Mouse (Mus musculus) heart, embryonic 14.5 days (tissue): ENCODE measurements around the gene Gk2. TPM values are rescaled to one million over a fixed set of nuclear protein-coding genes. Genes with fewer than 3 reads are reported as not detected.

Source experiments
- ATAC-seq: fragments of 200-750 bp; cut with Nextera tagmentation; 2 replicates; pipeline ENCODE4 v1.8.0; 2017; ENCODE audit warnings: low read depth, moderate TSS enrichment; ENCODE audit not compliant: insufficient number of reproducible peaks, insufficient read depth, low FRiP score
- H3K27ac ChIP-seq, 2 experiments: fragments of 200-500 bp in 1 of 2; fragments of 300-500 bp in 1 of 2; sonication (generic) in 1 of 2; replicated peaks in 1 of 2; 2 replicates each; pipeline ENCODE4 v1.5.1; 2012 to 2014; ENCODE audit warnings: low read depth in 2 of 2, low read length in 2 of 2, control low read depth in 1 of 2, mild to moderate bottlenecking in 1 of 2, mixed read lengths in 1 of 2; ENCODE audit not compliant: control insufficient read depth in 1 of 2, insufficient read depth in 1 of 2
- H3K27me3 ChIP-seq: fragments of 300-500 bp; sonication (generic); 2 replicates; pipeline ENCODE4 v1.6.1; 2014; ENCODE audit warnings: mild to moderate bottlenecking, low read length, control low read depth; ENCODE audit not compliant: control insufficient read depth, insufficient read depth
- H3K36me3 ChIP-seq: fragments of 300-500 bp; sonication (generic); 2 replicates; pipeline ENCODE4 v1.6.1; 2014; ENCODE audit warnings: mild to moderate bottlenecking, control low read depth, low read length, mixed read lengths; ENCODE audit not compliant: control insufficient read depth, insufficient read depth
- H3K4me1 ChIP-seq, 2 experiments: fragments of 200-500 bp in 1 of 2; fragments of 300-500 bp in 1 of 2; sonication (generic) in 1 of 2; 2 replicates each; pipeline ENCODE4 v1.6.1; 2012 to 2014; ENCODE audit warnings: low read length in 2 of 2, control low read depth in 1 of 2, mixed read lengths in 1 of 2; ENCODE audit not compliant: control insufficient read depth in 2 of 2, insufficient read depth in 2 of 2
- H3K4me2 ChIP-seq: fragments of 300-500 bp; sonication (generic); 2 replicates; pipeline ENCODE4 v1.6.1; 2014; ENCODE audit warnings: mild to moderate bottlenecking, low read length
- H3K4me3 ChIP-seq, 2 experiments: fragments of 200-500 bp in 1 of 2; fragments of 300-500 bp in 1 of 2; sonication (generic) in 1 of 2; 2 replicates each; pipeline ENCODE4 v1.5.1; 2012 to 2014; ENCODE audit warnings: low read length in 2 of 2, mild to moderate bottlenecking in 2 of 2, control low read depth in 1 of 2, low read depth in 1 of 2, moderate library complexity in 1 of 2; ENCODE audit not compliant: control insufficient read depth in 1 of 2, insufficient read depth in 1 of 2
- H3K9ac ChIP-seq: fragments of 300-500 bp; sonication (generic); 2 replicates; pipeline ENCODE4 v1.6.1; 2014; ENCODE audit warnings: mild to moderate bottlenecking, low read length
- H3K9me3 ChIP-seq: fragments of 300-500 bp; sonication (generic); 2 replicates; pipeline ENCODE4 v1.6.1; 2016; ENCODE audit warnings: low read length, control low read depth; ENCODE audit not compliant: control insufficient read depth
- WGBS: fragments of 180-500 bp; shearing (Covaris S2); extraction: QIAGEN DNeasy Blood & Tissue Kit; methylation state at CpG from one replicate; pipeline ENCODE4 v1.1.7; 2014; 5-methylcytosine and 5-hydroxymethylcytosine counted together
- polyA plus RNA-seq: library from polyadenylated mRNA; unstranded; fragments of >200 nt; fragmentation: Nextera tagmentation; extraction: Ambion mirVana; gene quantifications from 2 replicates; pipeline ENCODE4 v1.2.1, GENCODE M21; 2014

Gene Gk2
- polyA plus RNA-seq, 1 experiment from 2014 or later = not detected

DNA sequence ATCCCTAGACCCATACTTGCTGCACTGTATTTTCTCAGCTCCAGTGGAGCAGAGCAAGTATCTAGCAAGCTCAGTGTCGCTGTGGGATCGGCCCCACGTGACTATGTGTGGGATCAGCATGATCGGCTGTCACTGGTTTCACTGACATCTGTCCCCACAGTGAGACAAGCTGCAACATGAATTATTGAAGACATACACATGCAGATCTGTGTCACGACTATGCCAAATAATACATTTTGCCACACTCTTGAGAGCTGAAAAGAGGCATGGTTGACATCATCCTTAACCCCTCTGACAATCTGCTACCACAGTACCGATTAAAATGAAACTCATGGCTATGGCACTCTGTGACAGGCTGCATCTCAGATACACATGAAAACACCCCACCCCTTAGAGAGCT is 41.0 kb downstream of the Gk2 start:
- no peak overlapping the region for H3K9ac ChIP-seq
- H3K4me2 ChIP-seq = no peak overlapping the region
- no peaks in the 10 kb centered on the region for H3K27me3 ChIP-seq
- ATAC-seq = no peak
- no peak overlapping the region for H3K27ac ChIP-seq
- no peaks in the 10 kb centered on the region for H3K9me3 ChIP-seq
- H3K4me1 ChIP-seq = no peaks in the 10 kb centered on the region
- 73% methylated on average over 6 of the region's 6 CpGs for WGBS
- no peak overlapping the region for H3K4me3 ChIP-seq
- no peaks in the 10 kb centered on the region for H3K36me3 ChIP-seq

GRCm38 (mm10) chr5:97413716-97414115 is 43.1 kb downstream of the Gk2 start:
- no peak overlapping the region for H3K27ac ChIP-seq
- H3K4me2 ChIP-seq = no peak overlapping the region
- H3K4me1 ChIP-seq = no peaks in the 10 kb centered on the region
- no peak overlapping the region for H3K4me3 ChIP-seq
- WGBS = 86% methylated on average over 3 of the region's 3 CpGs
- no peak for ATAC-seq
- no peak overlapping the region for H3K9ac ChIP-seq
- H3K9me3 ChIP-seq = no peaks in the 10 kb centered on the region
- H3K36me3 ChIP-seq = no peaks in the 10 kb centered on the region
- H3K27me3 ChIP-seq = no peaks in the 10 kb centered on the region

DNA sequence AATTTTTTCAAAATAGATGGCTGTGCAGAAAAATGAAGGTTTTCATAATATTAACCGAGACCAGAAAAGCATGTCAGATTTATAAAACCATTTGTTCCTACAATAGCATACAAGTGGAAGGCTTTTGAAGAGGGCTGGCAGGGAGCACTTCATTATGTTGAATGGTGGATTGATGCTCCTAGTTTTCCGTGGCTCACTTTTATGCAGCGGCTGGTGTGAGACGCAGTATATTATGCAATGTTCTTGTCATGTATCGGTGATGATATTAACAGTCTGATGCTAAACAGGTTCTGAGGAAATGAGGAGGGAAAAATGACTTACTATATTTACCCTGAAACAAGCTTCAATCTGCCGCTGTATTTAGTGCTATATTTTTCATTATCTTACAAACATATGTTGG is 46.6 kb downstream of the Gk2 start:
- no peak overlapping the region for H3K27ac ChIP-seq
- no peaks in the 10 kb centered on the region for H3K4me1 ChIP-seq
- H3K9me3 ChIP-seq = 0 out of 2 replicates have a peak, but pooled peaks cover 3% of the 10 kb centered on the region
- H3K4me3 ChIP-seq = no peak overlapping the region
- H3K4me2 ChIP-seq = no peak overlapping the region
- H3K9ac ChIP-seq = no peak overlapping the region
- no peaks in the 10 kb centered on the region for H3K27me3 ChIP-seq
- no peak for ATAC-seq
- 84% methylated on average over 6 of the region's 6 CpGs for WGBS
- no peaks in the 10 kb centered on the region for H3K36me3 ChIP-seq

- 64% methylated on average over 4 of the region's 4 CpGs for WGBS
- H3K27ac ChIP-seq = no peak overlapping the region
- no peak for ATAC-seq
Measured at GRCm38 (mm10) chr5:97409234-97409704, 47.6 kb downstream of the Gk2 start.

More at GRCm38 (mm10) chr5:97409234-97409704, 47.6 kb downstream of the Gk2 start:
- Histone ChIP-seq H3K4me1 (no peaks in the 10 kb centered on the region), H3K9ac (no peak overlapping the region), H3K9me3 (0 out of 2 replicates have a peak, but pooled peaks cover 3% of the 10 kb centered on the region), H3K36me3 (no peaks in the 10 kb centered on the region), H3K27me3 (no peaks in the 10 kb centered on the region), H3K4me3 (no peak overlapping the region), H3K4me2 (no peak overlapping the region)

Other genes starting within 250 kb of the Gk2 start
- gene Naa11, start 64.6 kb downstream of the Gk2 start, polyA plus RNA-seq = not detected in 2 replicates